Mouse (Mus musculus) embryonic facial prominence, embryonic 11.5 days (tissue): ENCODE measurements around the gene Ldlrap1. TPM values are rescaled to one million over a fixed set of nuclear protein-coding genes. Genes with fewer than 3 reads are reported as not detected.

Experiments
- ATAC-seq: fragments of 200-750 bp; cut with Nextera tagmentation; replicated peaks from 2 replicates; pipeline ENCODE4 v1.8.0; 2017; ENCODE audit warnings: low read depth; ENCODE audit not compliant: insufficient number of reproducible peaks, low FRiP score, low TSS enrichment
- DNase-seq: peaks from one replicate; pipeline ENCODE4 v3.0.0-alpha.2; 2015; ENCODE audit warnings: low spot score
- H3K27ac ChIP-seq: fragments of 300-500 bp; sonication (generic); replicated peaks from 2 replicates; pipeline ENCODE4 v1.5.1; 2014; ENCODE audit warnings: mild to moderate bottlenecking, low read depth, low read length, control low read depth
- H3K27me3 ChIP-seq: fragments of 300-500 bp; sonication (generic); 2 replicates; pipeline ENCODE4 v1.6.1; 2014; ENCODE audit warnings: mild to moderate bottlenecking, low read length, moderate library complexity, mixed read lengths; ENCODE audit not compliant: control insufficient read depth, insufficient read depth
- H3K36me3 ChIP-seq: fragments of 300-500 bp; sonication (generic); replicated peaks from 2 replicates; pipeline ENCODE4 v1.6.1; 2014; ENCODE audit warnings: low read depth, mild to moderate bottlenecking, low read length, moderate library complexity, mixed read lengths; ENCODE audit not compliant: control insufficient read depth, insufficient read depth
- H3K4me1 ChIP-seq: fragments of 300-500 bp; sonication (generic); 2 replicates; pipeline ENCODE4 v1.6.1; 2014; ENCODE audit warnings: low read length, mixed read lengths; ENCODE audit not compliant: control insufficient read depth, insufficient read depth
- H3K4me2 ChIP-seq: fragments of 300-500 bp; sonication (generic); 2 replicates; pipeline ENCODE4 v1.6.1; 2014; ENCODE audit warnings: low read depth, mild to moderate bottlenecking, control low read depth, low read length, moderate library complexity
- H3K4me3 ChIP-seq: fragments of 300-500 bp; sonication (generic); 2 replicates; pipeline ENCODE4 v1.5.1; 2014; ENCODE audit warnings: low read depth, low read length, control low read depth
- H3K9ac ChIP-seq: fragments of 300-500 bp; sonication (generic); replicated peaks from 2 replicates; pipeline ENCODE4 v1.6.1; 2014; ENCODE audit warnings: mild to moderate bottlenecking, control low read depth, low read length
- H3K9me3 ChIP-seq: fragments of 300-500 bp; sonication (generic); replicated peaks from 2 replicates; pipeline ENCODE4 v1.6.1; 2016; ENCODE audit warnings: mild to moderate bottlenecking, low read length, inconsistent platforms, mixed read lengths; ENCODE audit not compliant: control insufficient read depth
- WGBS: fragments of 180-500 bp; shearing (Covaris S2); extraction: QIAGEN DNeasy Blood & Tissue Kit; methylation state at CpG from one replicate; pipeline ENCODE4 v1.1.7; 2014; 5-methylcytosine and 5-hydroxymethylcytosine counted together
- polyA plus RNA-seq: library from polyadenylated mRNA; unstranded; fragments of >200 nt; fragmentation: Nextera tagmentation; extraction: Ambion mirVana; gene quantifications from 2 replicates; pipeline ENCODE4 v1.2.1, GENCODE M21; 2014

The Ldlrap1 gene
- polyA plus RNA-seq, 1 experiment from 2014 or later, result 9.6 TPM

- H3K4me3 ChIP-seq, result no peak overlapping the region
- H3K27ac ChIP-seq, result no peak overlapping the region
Measured at GRCm38 (mm10) chr4:134720371-134720770, 47.5 kb downstream of the Ldlrap1 start.

GRCm38 (mm10) chr4:134719489-134719888, 48.3 kb downstream of the Ldlrap1 start:
- WGBS, result 71% methylated on average over 8 of the region's 8 CpGs
- no peak for ATAC-seq
- DNase-seq, result no peak

More at GRCm38 (mm10) chr4:134720371-134720770, 47.5 kb downstream of the Ldlrap1 start:
- 81% methylated on average over 3 of the region's 3 CpGs for WGBS
- H3K9ac ChIP-seq, result no peak overlapping the region; the same call in 1 of the 2 replicates
- no peaks in the 10 kb centered on the region for H3K9me3 ChIP-seq
- no peaks in the 10 kb centered on the region for H3K36me3 ChIP-seq
- H3K27me3 ChIP-seq, result no peaks in the 10 kb centered on the region
- DNase-seq (no peak), ATAC-seq (no peak)
- no peak overlapping the region for H3K4me2 ChIP-seq
- H3K4me1 ChIP-seq, result no peaks in the 10 kb centered on the region

GRCm38 (mm10) chr4:134713937-134714336, 53.9 kb downstream of the Ldlrap1 start:
- 7% methylated on average over 8 of the region's 8 CpGs for WGBS
- H3K9ac ChIP-seq, result 0 out of 2 replicates have a peak overlapping the region, but pooled peaks have one; percentile 1
- ATAC-seq (peak; percentile 73; the same call in 1 of the 2 replicates), DNase-seq (peak; percentile 88)
- no peak overlapping the region for H3K4me3 ChIP-seq
- H3K9me3 ChIP-seq, result no peaks in the 10 kb centered on the region
- no peak overlapping the region for H3K27ac ChIP-seq
- no peaks in the 10 kb centered on the region; the same call in 1 of the 2 replicates for H3K4me1 ChIP-seq
- no peaks in the 10 kb centered on the region for H3K27me3 ChIP-seq
- no peaks in the 10 kb centered on the region for H3K36me3 ChIP-seq
- H3K4me2 ChIP-seq, result no peak overlapping the region

More at GRCm38 (mm10) chr4:134719489-134719888, 48.3 kb downstream of the Ldlrap1 start:
- H3K27me3 ChIP-seq, result no peaks in the 10 kb centered on the region
- no peak overlapping the region for H3K27ac ChIP-seq
- H3K4me2 ChIP-seq, result no peak overlapping the region
- no peaks in the 10 kb centered on the region for H3K4me1 ChIP-seq
- H3K9me3 ChIP-seq, result no peaks in the 10 kb centered on the region
- H3K9ac ChIP-seq, result no peak overlapping the region
- H3K4me3 ChIP-seq, result no peak overlapping the region
- H3K36me3 ChIP-seq, result no peaks in the 10 kb centered on the region

GRCm38 (mm10) chr4:134705311-134705710, 62.5 kb downstream of the Ldlrap1 start:
- Histone ChIP-seq H3K9me3 (no peaks in the 10 kb centered on the region), H3K4me3 (no peak overlapping the region), H3K4me2 (no peak overlapping the region), H3K27me3 (peaks cover 17% of the 10 kb centered on the region), H3K9ac (no peak overlapping the region; the same call in 1 of the 2 replicates), H3K36me3 (no peaks in the 10 kb centered on the region), H3K27ac (no peak overlapping the region), H3K4me1 (peaks cover 2% of the 10 kb centered on the region)
- no peak for ATAC-seq
- WGBS, result 61% methylated on average over 5 of the region's 5 CpGs
- no peak for DNase-seq

- Histone ChIP-seq H3K4me3 (peak overlapping the region; percentile 58), H3K27ac (no peak overlapping the region), H3K27me3 (peaks cover 17% of the 10 kb centered on the region), H3K9ac (peak overlapping the region; percentile 50), H3K36me3 (no peaks in the 10 kb centered on the region), H3K4me1 (peaks cover 2% of the 10 kb centered on the region), H3K4me2 (peak overlapping the region; percentile 99), H3K9me3 (no peaks in the 10 kb centered on the region)
- ATAC-seq (no peak; the same call in 1 of the 2 replicates), DNase-seq (no peak)
- WGBS, result 1% methylated on average over 21 of the region's 21 CpGs
Measured at GRCm38 (mm10) chr4:134704590-134704989, 63.2 kb downstream of the Ldlrap1 start.

- H3K4me1 ChIP-seq, result peaks cover 2% of the 10 kb centered on the region
- H3K4me3 ChIP-seq, result peak within 1 kb of the TSS; percentile 58
- H3K36me3 ChIP-seq, result no peaks in the 10 kb centered on the region
- WGBS, result under 1% methylated on average over 65 of the region's 81 CpGs
- H3K9ac ChIP-seq, result peak within 1 kb of the TSS; percentile 59
- ATAC-seq (peak; percentile 93), DNase-seq (peak; percentile 99)
- peaks cover 17% of the 10 kb centered on the region for H3K27me3 ChIP-seq
- no peaks in the 10 kb centered on the region for H3K9me3 ChIP-seq
- no peak within 1 kb of the TSS for H3K27ac ChIP-seq
- H3K4me2 ChIP-seq, result peak within 1 kb of the TSS; percentile 99
Measured at GRCm38 (mm10) chr4:134703835-134704546, 63.8 kb downstream of the Ldlrap1 start, which contains the start of gene Man1c1. Gene Man1c1, minus strand, starts transcription at chr4:134704290.

GRCm38 (mm10) chr4:134702981-134703834, 64.6 kb downstream of the Ldlrap1 start:
- H3K36me3 ChIP-seq, result no peaks in the 10 kb centered on the region
- H3K4me1 ChIP-seq, result peaks cover 2% of the 10 kb centered on the region
- DNase-seq, result peak; percentile 34
- H3K4me3 ChIP-seq, result peak overlapping the region; percentile 58
- peak overlapping the region; percentile 99 for H3K4me2 ChIP-seq
- WGBS, result under 1% methylated on average over 80 of the region's 90 CpGs
- H3K27ac ChIP-seq, result no peak overlapping the region
- no peaks in the 10 kb centered on the region for H3K9me3 ChIP-seq
- peak; percentile 9; the same call in 1 of the 2 replicates for ATAC-seq
- peak overlapping the region; percentile 59 for H3K9ac ChIP-seq
- H3K27me3 ChIP-seq, result peaks cover 17% of the 10 kb centered on the region
